Mouse (Mus musculus) liver, embryonic 18 days (tissue): ENCODE results near the gene Accs. TPM values are rescaled to one million over a fixed set of nuclear protein-coding genes. Genes with fewer than 3 reads are reported as not detected.

ENCODE experiments used
- polyA plus RNA-seq: library from polyadenylated mRNA; depleted of rRNA; stranded (reverse); fragments of >200 nt; gene quantifications from 2 replicates; pipeline ENCODE4 v1.2.3, GENCODE M21; 2012; rRNA removed

Gene Accs
- polyA plus RNA-seq = 2.7 and 3.4 TPM in 2 replicates

DNA sequence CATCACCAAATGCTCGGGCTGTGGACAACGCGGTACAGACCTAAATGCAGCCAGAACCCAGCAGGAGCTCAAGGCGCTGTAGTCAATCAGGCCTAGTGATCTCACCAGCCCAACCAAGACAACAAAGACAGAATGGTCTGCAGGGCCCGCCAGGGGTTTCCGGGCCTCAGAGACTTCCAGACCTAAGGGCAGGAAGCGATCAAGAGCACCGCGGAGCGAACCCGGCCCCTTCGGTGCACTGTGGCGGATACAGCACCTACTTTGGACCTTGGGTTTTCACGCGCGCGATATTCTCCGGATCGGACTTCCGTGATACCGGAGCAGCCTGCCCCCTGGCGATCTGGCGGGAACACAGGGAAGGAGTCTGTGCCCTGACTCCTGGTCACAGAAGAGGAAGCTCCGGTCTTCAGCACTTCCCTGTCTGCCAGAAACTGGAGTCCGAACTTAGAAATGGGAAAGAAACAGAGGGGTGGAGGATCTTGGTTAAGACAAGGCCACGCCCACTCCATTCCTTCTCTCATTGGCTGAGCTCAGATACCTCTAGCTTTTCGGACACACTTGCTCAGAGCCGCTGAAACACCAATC lies at the start of gene Accs:
Gene Accs (minus strand): TSS at position 439 of the 585 bp plus-strand sequence.

DNA sequence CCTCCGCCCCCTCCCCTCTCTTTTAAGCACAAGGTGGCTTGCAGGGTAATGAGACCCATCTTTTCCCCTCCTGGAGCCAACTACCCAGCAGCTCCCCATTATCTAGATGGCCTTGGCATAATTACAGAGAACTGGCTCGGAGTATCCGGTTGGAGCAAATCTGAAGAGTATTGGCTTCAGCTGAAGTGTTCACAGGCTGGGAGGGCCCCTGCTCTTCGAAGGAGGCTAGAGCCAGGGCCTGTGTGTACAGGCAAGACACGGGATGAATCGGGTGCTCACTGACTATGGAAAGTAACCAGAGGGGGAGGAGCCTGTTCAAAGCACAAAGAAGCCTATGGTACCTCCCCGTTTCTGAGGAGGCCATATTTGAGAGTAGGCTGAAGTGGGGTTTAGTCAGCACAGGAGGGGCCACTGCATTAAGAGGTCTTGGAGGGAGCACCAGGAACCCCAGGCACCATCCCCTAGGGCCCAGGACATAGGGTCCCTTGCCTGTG lies 19.4 kb upstream of the Accs start, which contains the start of gene Accsl:
Gene Accsl (minus strand): TSS at position 51 of the 494 bp plus-strand sequence.

DNA sequence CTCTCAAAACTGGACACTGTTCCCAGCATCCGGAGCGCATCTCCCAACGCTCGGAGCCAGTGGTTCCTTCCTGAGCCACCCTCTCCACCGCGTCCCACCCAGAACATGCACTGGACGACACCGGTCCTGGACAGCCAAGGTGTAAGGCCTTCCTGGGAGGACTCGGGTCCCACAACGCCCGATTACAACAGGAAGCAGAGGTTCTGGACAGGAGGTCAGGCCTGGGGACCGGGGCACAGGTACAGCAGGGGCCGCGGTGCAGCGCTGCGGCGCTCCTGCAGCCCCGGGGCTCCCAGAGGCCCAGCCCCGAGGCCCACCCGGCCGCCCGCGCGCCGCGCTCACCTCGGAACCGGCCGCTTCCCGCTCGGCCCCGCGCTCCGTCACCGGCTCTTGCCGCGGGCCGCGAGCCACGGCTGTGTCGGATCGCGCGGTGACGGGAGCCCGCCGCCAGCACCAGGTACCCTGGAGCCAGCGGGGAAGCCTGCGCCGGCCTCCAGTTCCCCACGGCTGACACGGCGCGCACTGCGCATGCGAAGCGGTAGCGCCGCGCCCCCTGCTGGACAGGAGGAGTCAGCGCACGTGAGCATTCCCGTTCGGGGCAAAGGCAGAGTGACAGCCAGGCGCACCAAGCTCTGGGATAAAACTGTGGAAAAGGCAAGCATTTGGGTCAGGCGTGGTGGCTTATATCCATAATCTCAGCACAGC lies 27.5 kb downstream of the Accs start, which contains the start of gene Ext2:
Gene Ext2 (minus strand): TSS at position 524 of the 705 bp plus-strand sequence.

Other genes with a start within 250 kb of the Accs start
- gene Alx4, start 207.6 kb downstream of the Accs start, polyA plus RNA-seq = 0.01 TPM in 1 of 2 replicates, not detected in the other
- 12.4 and 14.9 TPM in 2 replicates for gene Ext2, start 27.4 kb downstream of the Accs start, polyA plus RNA-seq
- 0.04 and 0.06 TPM in 2 replicates for gene Accsl, start 19.2 kb upstream of the Accs start, polyA plus RNA-seq
- 6.6 and 6.7 TPM in 2 replicates for gene Gm13889, start 107.3 kb upstream of the Accs start, polyA plus RNA-seq
- gene Gm27027, start 146.4 kb upstream of the Accs start, polyA plus RNA-seq = not detected in 2 replicates
- gene Alkbh3, start 160.9 kb upstream of the Accs start, polyA plus RNA-seq = 23.7 and 25.7 TPM in 2 replicates